Mouse (Mus musculus): ENCODE measurements at regions not wholly inside any gene's neighbourhood (a gene's known extent, or its start where the extent isn't known, plus 50 kb on each side); places are given as distances from the start of the nearest gene placed in this dataset.
A peak's percentile ranks its signal among the peaks of the same experiment; 100 is the strongest.

- DNase-seq (ENCODE audit: low spot score in 2 of 2) = no peak
- intact Hi-C loops (cut with DNase I) = no loop called here
Measured at GRCm38 (mm10) chr8:26488590-26488989, 369.3 kb downstream of the Gm45692 start.

- intact Hi-C loops (cut with DNase I) = no loop called here
- no peak for DNase-seq (ENCODE audit: low spot score in 2 of 2)
Measured at GRCm38 (mm10) chr8:26501196-26501813, 382.0 kb downstream of the Gm45692 start.

- intact Hi-C loops (cut with DNase I) = no loop called here
- DNase-seq (ENCODE audit: low spot score in 2 of 2) = no peak
Measured at GRCm38 (mm10) chr8:26501814-26502572, 382.7 kb downstream of the Gm45692 start.

GRCm38 (mm10) chr8:26502772-26503171 is 383.4 kb downstream of the Gm45692 start:
- DNase-seq (ENCODE audit: low spot score in 2 of 2) = no peak
- intact Hi-C loops (cut with DNase I) = no loop called here

- intact Hi-C loops (cut with DNase I) = no loop called here
- DNase-seq (ENCODE audit: low spot score in 2 of 2) = peak in 1 of 2 experiments; percentile 9
Measured at GRCm38 (mm10) chr8:26503918-26504317, 384.6 kb downstream of the Gm45692 start.

- intact Hi-C loops (cut with DNase I) = no loop called here
Measured at GRCm38 (mm10) chr8:26504319-26505035, 385.1 kb downstream of the Gm45692 start.

GRCm38 (mm10) chr8:26507611-26508070 is 388.3 kb downstream of the Gm45692 start:
- intact Hi-C loops (cut with DNase I) = no loop called here
- no peak for DNase-seq (ENCODE audit: low spot score in 2 of 2)

More at GRCm38 (mm10) chr8:26504319-26505035, 385.1 kb downstream of the Gm45692 start:
- no peak for DNase-seq (ENCODE audit: low spot score in 2 of 2)

GRCm38 (mm10) chr8:26509254-26509653 is 389.9 kb downstream of the Gm45692 start:
- DNase-seq (ENCODE audit: low spot score in 2 of 2) = no peak
- intact Hi-C loops (cut with DNase I) = no loop called here

GRCm38 (mm10) chr8:26513001-26513400 is 393.7 kb downstream of the Gm45692 start:
- intact Hi-C loops (cut with DNase I) = no loop called here

GRCm38 (mm10) chr8:26524237-26524636 is 404.9 kb downstream of the Gm45692 start:
- DNase-seq (ENCODE audit: low spot score in 2 of 2) = no peak
- intact Hi-C loops (cut with DNase I) = no loop called here

More at GRCm38 (mm10) chr8:26513001-26513400, 393.7 kb downstream of the Gm45692 start:
- no peak for DNase-seq (ENCODE audit: low spot score in 2 of 2)

- no peak for DNase-seq (ENCODE audit: low spot score in 2 of 2)
- intact Hi-C loops (cut with DNase I) = no loop called here
Measured at GRCm38 (mm10) chr8:26526474-26527185, 407.3 kb downstream of the Gm45692 start.

- intact Hi-C loops (cut with DNase I) = no loop called here
- DNase-seq (ENCODE audit: low spot score in 2 of 2) = no peak
Measured at GRCm38 (mm10) chr8:26527186-26527580, 407.8 kb downstream of the Gm45692 start.

GRCm38 (mm10) chr8:26529921-26530320 is 410.6 kb downstream of the Gm45692 start:
- no peak for DNase-seq (ENCODE audit: low spot score in 2 of 2)
- intact Hi-C loops (cut with DNase I) = loop anchor here (10.0 kb wide), 1 partner anchor 285 kb away; no protein-coding TSS in a partner anchor

GRCm38 (mm10) chr8:26533444-26534421 is 414.4 kb downstream of the Gm45692 start:
- peak; percentile 49 to 87 for DNase-seq (ENCODE audit: low spot score in 2 of 2)
- intact Hi-C loops (cut with DNase I) = loop anchor here (2.0 to 10.0 kb wide), 3 partner anchors 75 to 445 kb away; no protein-coding TSS in a partner anchor

GRCm38 (mm10) chr8:26535816-26536215 is 416.5 kb downstream of the Gm45692 start:
- intact Hi-C loops (cut with DNase I) = loop anchor here (2.0 to 10.0 kb wide), 2 partner anchors 73 to 279 kb away; no protein-coding TSS in a partner anchor
- DNase-seq (ENCODE audit: low spot score in 2 of 2) = peak; percentile 23 to 73

- DNase-seq (ENCODE audit: low spot score in 2 of 2) = no peak
- intact Hi-C loops (cut with DNase I) = no loop called here
Measured at GRCm38 (mm10) chr8:26553691-26554090, 423.4 kb upstream of the Zfp703 start.

GRCm38 (mm10) chr8:26559196-26559595 is 417.9 kb upstream of the Zfp703 start:
- no peak for DNase-seq (ENCODE audit: low spot score in 2 of 2)
- intact Hi-C loops (cut with DNase I) = no loop called here

- intact Hi-C loops (cut with DNase I) = no loop called here
- DNase-seq (ENCODE audit: low spot score in 2 of 2) = no peak
Measured at GRCm38 (mm10) chr8:26563151-26563550, 414.0 kb upstream of the Zfp703 start.
